9 mouse cellular contexts compared by ENCODE assay signal in the genomic region with DNA sequence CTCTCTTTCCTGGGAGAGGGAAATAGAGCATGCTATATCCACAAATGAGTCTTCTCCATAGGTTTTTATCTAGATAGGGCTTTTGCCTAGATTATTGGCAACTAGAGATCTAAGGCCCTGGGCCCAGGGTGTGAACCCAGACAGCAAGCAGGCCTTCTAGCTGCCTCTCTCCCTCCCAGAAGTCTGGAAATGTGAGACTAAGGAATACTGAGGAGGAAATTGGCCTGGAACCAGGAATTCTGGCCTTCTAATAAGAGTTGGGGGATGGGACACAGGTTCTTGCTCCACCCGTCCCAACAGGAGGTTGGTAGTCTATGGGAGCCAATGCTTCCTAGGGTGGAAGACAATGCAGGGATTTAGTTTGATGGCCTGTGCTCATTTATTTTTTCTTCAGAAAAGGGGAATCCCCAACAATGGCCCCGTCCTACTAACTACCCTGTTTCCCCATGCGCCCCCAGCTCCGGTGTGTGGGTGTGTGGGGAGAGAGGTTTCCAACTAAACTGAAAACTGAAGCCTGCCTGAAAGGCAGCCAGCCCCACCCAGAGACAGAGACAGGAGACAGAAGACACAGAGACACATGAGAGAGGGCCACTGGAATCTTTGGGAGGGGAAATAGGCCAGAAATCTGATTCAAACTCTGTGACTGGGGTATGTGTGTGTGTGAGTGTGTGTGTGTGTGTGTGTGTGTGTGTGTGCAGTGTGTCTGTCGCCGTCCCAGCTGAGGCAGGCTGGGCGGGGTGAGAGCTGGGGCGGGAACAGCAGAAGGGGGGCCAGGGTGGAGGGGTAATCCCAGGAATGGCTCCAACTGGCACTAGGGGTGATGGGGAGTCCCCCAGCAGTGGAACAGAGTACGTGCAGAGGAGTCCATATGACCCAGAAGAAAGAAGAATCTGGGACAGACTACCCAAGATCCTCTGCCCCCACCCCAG. TPM values are rescaled to one million over a fixed set of nuclear protein-coding genes. Genes with fewer than 3 reads are reported as not detected.
DNase-seq lines count a peak whose midpoint lies in the region; ATAC-seq lines count a peak whose summit lies in the region.
"Had no signal": no experiment of that assay in that cellular context is flagged by ENCODE, and none has a peak within 500 bp of the region (broad histone marks: within the 10 kb centered on the region; RNA-seq: fewer than 3 reads in every experiment).

No protein-coding gene starts in this region.

- peak overlapping the region; percentile 33 for H3K9ac ChIP-seq in forebrain, embryonic 11.5 days (ENCODE audit: low read length)
- H3K9ac ChIP-seq in limb, embryonic 13.5 days = peak overlapping the region; percentile 43

- H3K36me3 ChIP-seq in forebrain, embryonic 11.5 days (ENCODE audit: control insufficient read depth, insufficient read depth, low read length) = no peaks in the 10 kb centered on the region
- peaks cover 24% of the 10 kb centered on the region for H3K36me3 ChIP-seq in limb, embryonic 13.5 days

- H3K4me1 ChIP-seq in forebrain, embryonic 11.5 days (replicated peaks; ENCODE audit: control insufficient read depth, insufficient read depth, low read length) = peaks cover 31% of the 10 kb centered on the region
- peaks cover 68% of the 10 kb centered on the region for H3K4me1 ChIP-seq in limb, embryonic 13.5 days

- peak overlapping the region; percentile 85 for H3K27ac ChIP-seq in forebrain, embryonic 11.5 days (ENCODE audit: low read depth, low read length)
- peak overlapping the region; percentile 99 for H3K27ac ChIP-seq in limb, embryonic 13.5 days

- H3K9me3 ChIP-seq in forebrain, embryonic 11.5 days (ENCODE audit: control insufficient read depth, low read length) = no peaks in the 10 kb centered on the region
- no peaks in the 10 kb centered on the region for H3K9me3 ChIP-seq in limb, embryonic 13.5 days

- ATAC-seq in forebrain, embryonic 11.5 days (replicated peaks; ENCODE audit: low FRiP score) = peak; percentile 10
- 0 out of 2 replicates have a peak, but pooled peaks have one; percentile 11 for ATAC-seq in limb, embryonic 13.5 days (ENCODE audit: low FRiP score, low read depth)

- DNase-seq in gastrocnemius, adult 18-20 months (ENCODE audit: low spot score) = peak; percentile 31
- DNase-seq in gastrocnemius, adult 8-10 months (ENCODE audit: low spot score in 2 of 2) = no peak
- DNase-seq in CD4-positive helper T cell, adult 2 months (ENCODE audit: low read depth, low spot score) = peak; percentile 17
- no peak for DNase-seq in forebrain, embryonic 11.5 days (ENCODE audit: low spot score)
- no peak for DNase-seq in spleen, postnatal 14 days (ENCODE audit: low spot score in 2 of 2)
- no peak for DNase-seq in spleen, adult 18-20 months
- DNase-seq in kidney, postnatal 25 days = no peak
- DNase-seq: cerebellum, adult 11 months had no signal

- H3K4me3 ChIP-seq in forebrain, embryonic 11.5 days (ENCODE audit: low read depth, low read length) = no peak overlapping the region
- H3K4me3 ChIP-seq in limb, embryonic 13.5 days = peak overlapping the region; percentile 98

- 12% methylated on average over 9 of the region's 9 CpGs for WGBS in forebrain, embryonic 11.5 days
- 16% methylated on average over 8 of the region's 9 CpGs for WGBS in limb, embryonic 13.5 days

- H3K27me3 ChIP-seq in forebrain, embryonic 11.5 days (ENCODE audit: control insufficient read depth, insufficient read depth, low read length) = peaks cover 8% of the 10 kb centered on the region; the same call in 1 of the 2 replicates
- H3K27me3 ChIP-seq in limb, embryonic 13.5 days = no peaks in the 10 kb centered on the region

- peak overlapping the region; percentile 6 for H3K4me2 ChIP-seq in forebrain, embryonic 11.5 days (ENCODE audit: low read depth, low read length, severe bottlenecking)
- H3K4me2 ChIP-seq in limb, embryonic 13.5 days (replicated peaks) = peak overlapping the region; percentile 85

RNA-seq across cellular contexts. Expression of gene Cacna1g, which starts 4.6 kb away (rescaled TPM):
- 1 to 10 TPM in 1 of 2 experiments, under 1 TPM in 1; 0.94 to 1.3 TPM for total RNA-seq in gastrocnemius, adult 18-20 months (2021)
- total RNA-seq in gastrocnemius, adult 8-10 months (2022) = 1 to 10 TPM in 2 of 4 experiments, under 1 TPM in 2; 0.63 to 1.3 (median 0.86) TPM
- polyA plus RNA-seq in forebrain, embryonic 11.5 days (2014; fragmentation: Nextera tagmentation; extraction: Ambion mirVana) = 13.0 and 17.4 TPM in 2 replicates
- polyA plus RNA-seq in limb, embryonic 13.5 days (2015; fragmentation: Nextera tagmentation; extraction: Ambion mirVana) = 25.9 and 32.7 TPM in 2 replicates

RNA-seq across cellular contexts. Expression of gene Spata20, which starts 16.6 kb away (rescaled TPM):
- not detected for total RNA-seq in gastrocnemius, adult 18-20 months (2021)
- total RNA-seq in gastrocnemius, adult 8-10 months (2022) = not detected
- 0.17 TPM in 1 of 2 replicates, not detected in the other for polyA plus RNA-seq in forebrain, embryonic 11.5 days (2014; fragmentation: Nextera tagmentation; extraction: Ambion mirVana)
- 0.20 TPM in 2 replicates for polyA plus RNA-seq in limb, embryonic 13.5 days (2015; fragmentation: Nextera tagmentation; extraction: Ambion mirVana)

RNA-seq across cellular contexts. Expression of gene Epn3, which starts 30.4 kb away (rescaled TPM):
- not detected for total RNA-seq in gastrocnemius, adult 18-20 months (2021)
- under 1 TPM in 1 of 4 experiments, not detected in 3; 0.11 TPM for total RNA-seq in gastrocnemius, adult 8-10 months (2022)
- polyA plus RNA-seq in forebrain, embryonic 11.5 days (2014; fragmentation: Nextera tagmentation; extraction: Ambion mirVana) = 0.48 and 0.64 TPM in 2 replicates
- polyA plus RNA-seq in limb, embryonic 13.5 days (2015; fragmentation: Nextera tagmentation; extraction: Ambion mirVana) = 3.1 TPM in 2 replicates

RNA-seq across cellular contexts. Expression of gene Mycbpap, which starts 52.1 kb away (rescaled TPM):
- total RNA-seq in gastrocnemius, adult 18-20 months (2021) = not detected
- not detected for total RNA-seq in gastrocnemius, adult 8-10 months (2022)
- polyA plus RNA-seq in forebrain, embryonic 11.5 days (2014; fragmentation: Nextera tagmentation; extraction: Ambion mirVana) = 1.9 and 4.8 TPM in 2 replicates
- 3.8 and 4.4 TPM in 2 replicates for polyA plus RNA-seq in limb, embryonic 13.5 days (2015; fragmentation: Nextera tagmentation; extraction: Ambion mirVana)

Comparison
In these comparisons a context has a peak if more than half of its experiments do, and no peak if none do; other contexts are left out.
1. DNase-seq: peak in gastrocnemius, adult 18-20 months (single experiment) and CD4-positive helper T cell, adult 2 months (single experiment); none in gastrocnemius, adult 8-10 months (0 of 2), forebrain, embryonic 11.5 days (single experiment), spleen, postnatal 14 days (0 of 2), spleen, adult 18-20 months (0 of 2) and kidney, postnatal 25 days (0 of 2).